Mouse (Mus musculus) heart, postnatal 14 days (tissue): ENCODE measurements around the gene Fer. TPM values are rescaled to one million over a fixed set of nuclear protein-coding genes. Genes with fewer than 3 reads are reported as not detected.

Experiments used
- DNase-seq, 2 experiments: peaks; one replicate each; pipeline ENCODE4 v3.0.0; 2021 to 2022
- intact Hi-C: fragments of 180-260 bp; cut with DNase I; formaldehyde crosslinking; loops from one replicate; pipeline ENCODE4 v1.15.1; 2025
- total RNA-seq, 2 experiments: library from RNA; stranded (reverse); gene quantifications; 2 replicates each; pipeline ENCODE4 v1.2.3; 2021

Fer gene
- total RNA-seq, 2 experiments from 2014 or later: 17.7 to 19.2 TPM

- intact Hi-C loops: no loop called here
- no peak for DNase-seq
These were observed 190.8 kb downstream of the Fer start for GRCm38 (mm10) chr17:64053636-64054035.

- intact Hi-C loops: no loop called here
- no peak for DNase-seq
These were observed 197.7 kb downstream of the Fer start for GRCm38 (mm10) chr17:64060529-64060928.

GRCm38 (mm10) chr17:64065243-64065642, 202.4 kb downstream of the Fer start:
- intact Hi-C loops: no loop called here
- DNase-seq: no peak

GRCm38 (mm10) chr17:64077392-64077791, 214.5 kb downstream of the Fer start:
- intact Hi-C loops: no loop called here
- DNase-seq: no peak

GRCm38 (mm10) chr17:64084751-64085150, 221.9 kb downstream of the Fer start:
- intact Hi-C loops: no loop called here
- DNase-seq: no peak

- DNase-seq: no peak
- intact Hi-C loops: no loop called here
These were observed 222.6 kb downstream of the Fer start for GRCm38 (mm10) chr17:64085493-64085892.

- DNase-seq: no peak
- intact Hi-C loops: no loop called here
These were observed 224.2 kb downstream of the Fer start for GRCm38 (mm10) chr17:64086875-64087608.

GRCm38 (mm10) chr17:64087871-64088270, 225.0 kb downstream of the Fer start:
- no peak for DNase-seq
- intact Hi-C loops: no loop called here

- intact Hi-C loops: no loop called here
- no peak for DNase-seq
These were observed 230.9 kb downstream of the Fer start for GRCm38 (mm10) chr17:64093716-64094115.

- intact Hi-C loops: no loop called here
These were observed 233.9 kb downstream of the Fer start for GRCm38 (mm10) chr17:64096811-64097210.

GRCm38 (mm10) chr17:64097788-64098359, 235.0 kb downstream of the Fer start:
- no peak for DNase-seq

More at GRCm38 (mm10) chr17:64096811-64097210, 233.9 kb downstream of the Fer start:
- no peak for DNase-seq

GRCm38 (mm10) chr17:64099395-64100171, 236.7 kb downstream of the Fer start:
- intact Hi-C loops: no loop called here
- DNase-seq: peak in 1 of 2 experiments; percentile 28

More at GRCm38 (mm10) chr17:64097788-64098359, 235.0 kb downstream of the Fer start:
- intact Hi-C loops: no loop called here

GRCm38 (mm10) chr17:64100172-64100510, 237.3 kb downstream of the Fer start:
- intact Hi-C loops: no loop called here
- peak; percentile 30 to 59 for DNase-seq

- intact Hi-C loops: no loop called here
- no peak for DNase-seq
These were observed 245.9 kb downstream of the Fer start for GRCm38 (mm10) chr17:64108773-64109172.

- intact Hi-C loops: no loop called here
- DNase-seq: peak in 1 of 2 experiments; percentile 21
These were observed 247.0 kb downstream of the Fer start for GRCm38 (mm10) chr17:64109871-64110270.

GRCm38 (mm10) chr17:64113625-64114024, 250.8 kb downstream of the Fer start:
- DNase-seq: no peak
- intact Hi-C loops: no loop called here

GRCm38 (mm10) chr17:64116762-64117161, 253.9 kb downstream of the Fer start:
- no peak for DNase-seq

GRCm38 (mm10) chr17:64119697-64120288, 256.9 kb downstream of the Fer start:
- DNase-seq: no peak
- intact Hi-C loops: no loop called here

More at GRCm38 (mm10) chr17:64116762-64117161, 253.9 kb downstream of the Fer start:
- intact Hi-C loops: no loop called here

- DNase-seq: no peak
- intact Hi-C loops: no loop called here
These were observed 259.7 kb downstream of the Fer start for GRCm38 (mm10) chr17:64122556-64122955.

GRCm38 (mm10) chr17:64123732-64124131, 260.9 kb downstream of the Fer start:
- intact Hi-C loops: no loop called here

GRCm38 (mm10) chr17:64126904-64127303, 264.0 kb downstream of the Fer start:
- intact Hi-C loops: no loop called here
- no peak for DNase-seq

More at GRCm38 (mm10) chr17:64123732-64124131, 260.9 kb downstream of the Fer start:
- DNase-seq: peak; percentile 28 to 37
